Mouse (Mus musculus) embryonic facial prominence, embryonic 11.5 days (tissue): ENCODE measurements around the gene Stub1. TPM values are rescaled to one million over a fixed set of nuclear protein-coding genes. Genes with fewer than 3 reads are reported as not detected.

Experiments used
- ATAC-seq: fragments of 200-750 bp; cut with Nextera tagmentation; replicated peaks from 2 replicates; pipeline ENCODE4 v1.8.0; 2017; ENCODE audit warnings: low read depth; ENCODE audit not compliant: insufficient number of reproducible peaks, low FRiP score, low TSS enrichment
- DNase-seq: peaks from one replicate; pipeline ENCODE4 v3.0.0-alpha.2; 2015; ENCODE audit warnings: low spot score
- H3K27ac ChIP-seq: fragments of 300-500 bp; sonication (generic); replicated peaks from 2 replicates; pipeline ENCODE4 v1.5.1; 2014; ENCODE audit warnings: mild to moderate bottlenecking, low read depth, low read length, control low read depth
- H3K27me3 ChIP-seq: fragments of 300-500 bp; sonication (generic); 2 replicates; pipeline ENCODE4 v1.6.1; 2014; ENCODE audit warnings: mild to moderate bottlenecking, low read length, moderate library complexity, mixed read lengths; ENCODE audit not compliant: control insufficient read depth, insufficient read depth
- H3K36me3 ChIP-seq: fragments of 300-500 bp; sonication (generic); replicated peaks from 2 replicates; pipeline ENCODE4 v1.6.1; 2014; ENCODE audit warnings: low read depth, mild to moderate bottlenecking, low read length, moderate library complexity, mixed read lengths; ENCODE audit not compliant: control insufficient read depth, insufficient read depth
- H3K4me1 ChIP-seq: fragments of 300-500 bp; sonication (generic); 2 replicates; pipeline ENCODE4 v1.6.1; 2014; ENCODE audit warnings: low read length, mixed read lengths; ENCODE audit not compliant: control insufficient read depth, insufficient read depth
- H3K4me2 ChIP-seq: fragments of 300-500 bp; sonication (generic); 2 replicates; pipeline ENCODE4 v1.6.1; 2014; ENCODE audit warnings: low read depth, mild to moderate bottlenecking, control low read depth, low read length, moderate library complexity
- H3K4me3 ChIP-seq: fragments of 300-500 bp; sonication (generic); 2 replicates; pipeline ENCODE4 v1.5.1; 2014; ENCODE audit warnings: low read depth, low read length, control low read depth
- H3K9ac ChIP-seq: fragments of 300-500 bp; sonication (generic); replicated peaks from 2 replicates; pipeline ENCODE4 v1.6.1; 2014; ENCODE audit warnings: mild to moderate bottlenecking, control low read depth, low read length
- H3K9me3 ChIP-seq: fragments of 300-500 bp; sonication (generic); replicated peaks from 2 replicates; pipeline ENCODE4 v1.6.1; 2016; ENCODE audit warnings: mild to moderate bottlenecking, low read length, inconsistent platforms, mixed read lengths; ENCODE audit not compliant: control insufficient read depth
- WGBS: fragments of 180-500 bp; shearing (Covaris S2); extraction: QIAGEN DNeasy Blood & Tissue Kit; methylation state at CpG from one replicate; pipeline ENCODE4 v1.1.7; 2014; 5-methylcytosine and 5-hydroxymethylcytosine counted together
- polyA plus RNA-seq: library from polyadenylated mRNA; unstranded; fragments of >200 nt; fragmentation: Nextera tagmentation; extraction: Ambion mirVana; gene quantifications from 2 replicates; pipeline ENCODE4 v1.2.1, GENCODE M21; 2014

The Stub1 gene
- polyA plus RNA-seq, 1 experiment from 2014 or later: 323 TPM

DNA sequence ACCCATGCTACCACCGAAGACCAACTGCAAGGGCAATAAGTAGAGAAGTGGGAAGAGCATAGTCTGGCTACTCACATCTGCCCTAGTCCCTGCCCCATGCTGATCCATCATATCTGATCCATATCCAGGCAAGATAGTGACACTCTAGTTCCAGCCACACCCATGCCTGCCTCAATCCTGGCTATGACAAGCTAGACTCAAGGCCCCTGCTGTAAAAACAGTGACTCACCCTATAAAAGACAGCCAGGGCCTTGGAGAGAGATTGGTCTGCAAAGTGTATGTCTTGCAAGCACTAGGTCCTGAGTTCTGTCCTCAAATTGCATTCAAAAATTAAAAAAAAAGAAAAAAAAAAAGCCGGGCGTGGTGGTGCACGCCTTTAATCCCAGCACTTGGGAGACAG lies 26.7 kb downstream of the Stub1 start:
- no peaks in the 10 kb centered on the region for H3K36me3 ChIP-seq
- peaks cover 14% of the 10 kb centered on the region for H3K27me3 ChIP-seq
- no peaks in the 10 kb centered on the region; the same call in 1 of the 2 replicates for H3K4me1 ChIP-seq
- ATAC-seq: no peak
- no peak overlapping the region for H3K27ac ChIP-seq
- H3K4me2 ChIP-seq: no peak overlapping the region
- no peak overlapping the region for H3K9ac ChIP-seq
- no peak overlapping the region for H3K4me3 ChIP-seq
- no peaks in the 10 kb centered on the region for H3K9me3 ChIP-seq
- DNase-seq: no peak
- WGBS: 81% methylated on average over 4 of the region's 4 CpGs

DNA sequence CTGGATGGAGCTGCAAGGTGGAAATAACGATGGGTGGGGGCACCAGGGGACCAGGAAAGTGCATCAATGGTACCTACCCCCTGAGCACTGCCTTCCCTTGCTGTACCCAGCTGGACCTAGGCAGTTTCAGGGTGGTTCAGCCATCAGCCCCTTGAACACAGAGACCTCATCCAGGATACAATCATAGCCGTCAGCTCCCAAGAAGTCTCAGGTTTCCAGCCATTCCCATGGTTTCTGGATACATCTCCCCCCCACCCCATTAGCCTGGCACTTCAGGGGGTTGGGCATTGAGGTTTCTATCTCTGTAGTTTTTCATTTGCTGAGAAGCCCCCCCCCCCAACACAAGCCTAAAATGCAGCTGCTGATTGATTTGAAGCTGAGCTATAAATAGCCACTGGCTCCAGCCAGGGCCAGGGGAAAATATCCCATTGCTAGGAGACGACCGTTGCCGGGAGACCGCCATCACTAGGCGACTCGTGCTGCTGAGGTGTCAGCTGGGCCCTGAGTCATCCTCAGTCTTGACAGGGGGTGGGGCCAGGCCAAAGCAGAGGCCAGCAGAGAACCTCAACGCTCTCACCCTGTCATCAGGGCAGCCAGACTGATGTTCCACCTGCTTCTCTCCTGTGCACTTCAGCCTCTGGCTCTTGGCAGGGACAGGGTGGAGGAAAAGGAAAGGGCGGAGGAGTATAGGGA lies 30.2 kb downstream of the Stub1 start:
- H3K4me3 ChIP-seq: no peak overlapping the region
- no peaks in the 10 kb centered on the region for H3K4me1 ChIP-seq
- no peak overlapping the region for H3K9ac ChIP-seq
- H3K27me3 ChIP-seq: peaks cover under 1% of the 10 kb centered on the region
- peak; percentile 79 for ATAC-seq
- H3K36me3 ChIP-seq: no peaks in the 10 kb centered on the region
- peak overlapping the region; percentile 16; the same call in 1 of the 2 replicates for H3K4me2 ChIP-seq
- DNase-seq: peak; percentile 51
- H3K9me3 ChIP-seq: no peaks in the 10 kb centered on the region
- H3K27ac ChIP-seq: no peak overlapping the region; the same call in 1 of the 2 replicates
- 6% methylated on average over 10 of the region's 10 CpGs for whole genome bisulfite sequencing

- WGBS: 6% methylated on average over 6 of the region's 6 CpGs
- no peak overlapping the region for H3K27ac ChIP-seq
- H3K9me3 ChIP-seq: no peaks in the 10 kb centered on the region
- H3K4me1 ChIP-seq: no peaks in the 10 kb centered on the region; the same call in 1 of the 2 replicates
- H3K4me3 ChIP-seq: no peak overlapping the region
- no peak for ATAC-seq
- H3K9ac ChIP-seq: no peak overlapping the region
- no peak overlapping the region for H3K4me2 ChIP-seq
- peak; percentile 85 for DNase-seq
- H3K36me3 ChIP-seq: no peaks in the 10 kb centered on the region
- H3K27me3 ChIP-seq: no peaks in the 10 kb centered on the region
Measured at GRCm38 (mm10) chr17:25801029-25801428, 32.2 kb downstream of the Stub1 start.

- ATAC-seq: peak; percentile 61
- peak; percentile 95 for DNase-seq
- no peaks in the 10 kb centered on the region for H3K27me3 ChIP-seq
- no peaks in the 10 kb centered on the region for H3K9me3 ChIP-seq
- under 1% methylated on average over 35 of the region's 35 CpGs for WGBS
- peak within 1 kb of the TSS; percentile 68 for H3K27ac ChIP-seq
- peak within 1 kb of the TSS; percentile 97 for H3K4me2 ChIP-seq
- H3K4me1 ChIP-seq: peaks cover 7% of the 10 kb centered on the region
- peak within 1 kb of the TSS; percentile 80 for H3K4me3 ChIP-seq
- no peaks in the 10 kb centered on the region for H3K36me3 ChIP-seq
- H3K9ac ChIP-seq: peak within 1 kb of the TSS; percentile 81
Measured at GRCm38 (mm10) chr17:25796951-25797369, 36.2 kb downstream of the Stub1 start, which contains the start of gene Metrn. Gene Metrn, minus strand, starts transcription at chr17:25797136.

DNA sequence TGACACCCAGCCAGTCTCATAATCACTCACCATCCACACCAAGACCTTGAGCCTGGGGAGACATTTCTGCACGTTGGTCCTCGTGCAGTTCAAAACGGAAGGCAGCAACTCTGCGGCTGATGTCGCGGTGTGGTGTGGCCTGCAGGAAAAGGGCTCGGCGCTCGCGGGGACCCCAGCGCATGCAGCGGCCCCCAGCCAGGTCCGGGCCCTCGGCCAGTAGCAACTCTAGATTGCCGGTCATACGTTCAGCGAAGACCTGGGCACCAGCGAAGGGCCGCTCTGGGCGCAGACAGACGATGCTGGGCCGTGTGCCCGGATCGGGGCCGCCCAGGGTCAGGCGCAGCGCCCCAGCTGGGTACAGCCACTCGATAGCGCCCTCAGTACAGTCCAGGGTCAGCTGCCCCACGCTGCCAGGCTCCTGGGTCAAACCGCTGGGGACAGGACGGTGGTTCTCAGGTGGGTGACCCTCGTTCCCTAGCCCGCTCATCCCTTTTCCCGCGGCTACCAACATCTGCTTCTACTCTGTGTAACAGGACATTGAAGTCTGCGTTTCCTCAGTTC lies 36.9 kb downstream of the Stub1 start:
- no peak for DNase-seq
- Histone ChIP-seq H3K36me3 (no peaks in the 10 kb centered on the region), H3K9me3 (no peaks in the 10 kb centered on the region), H3K4me1 (peaks cover 7% of the 10 kb centered on the region), H3K4me2 (peak overlapping the region; percentile 97), H3K4me3 (peak overlapping the region; percentile 80), H3K27ac (peak overlapping the region; percentile 68), H3K27me3 (no peaks in the 10 kb centered on the region), H3K9ac (peak overlapping the region; percentile 81)
- no peak; the same call in 1 of the 2 replicates for ATAC-seq
- under 1% methylated on average over 36 of the region's 37 CpGs for WGBS

GRCm38 (mm10) chr17:25795609-25796092 lies 37.6 kb downstream of the Stub1 start, which contains the start of gene AC134908.4:
Gene AC134908.4, minus strand, starts transcription at chr17:25795659.
- H3K4me3 ChIP-seq: peak within 1 kb of the TSS; percentile 80
- peak; percentile 65 for DNase-seq
- no peaks in the 10 kb centered on the region for H3K36me3 ChIP-seq
- peaks cover 7% of the 10 kb centered on the region for H3K4me1 ChIP-seq
- H3K4me2 ChIP-seq: peak within 1 kb of the TSS; percentile 97
- 0 out of 2 replicates have a peak, but pooled peaks have one; percentile 24 for ATAC-seq
- 3% methylated on average over 6 of the region's 6 CpGs for WGBS
- no peaks in the 10 kb centered on the region for H3K27me3 ChIP-seq
- peak within 1 kb of the TSS; percentile 81 for H3K9ac ChIP-seq
- peak within 1 kb of the TSS; percentile 68 for H3K27ac ChIP-seq
- H3K9me3 ChIP-seq: no peaks in the 10 kb centered on the region

GRCm38 (mm10) chr17:25794998-25795397 lies 38.2 kb downstream of the Stub1 start:
- Histone ChIP-seq H3K27me3 (no peaks in the 10 kb centered on the region), H3K4me3 (peak overlapping the region; percentile 80), H3K9ac (peak overlapping the region; percentile 81), H3K4me1 (peaks cover 7% of the 10 kb centered on the region), H3K36me3 (no peaks in the 10 kb centered on the region), H3K4me2 (peak overlapping the region; percentile 97), H3K27ac (peak overlapping the region; percentile 30; the same call in 1 of the 2 replicates), H3K9me3 (no peaks in the 10 kb centered on the region)
- WGBS: 70% methylated on average over 17 of the region's 17 CpGs
- DNase-seq (no peak), ATAC-seq (no peak)

DNA sequence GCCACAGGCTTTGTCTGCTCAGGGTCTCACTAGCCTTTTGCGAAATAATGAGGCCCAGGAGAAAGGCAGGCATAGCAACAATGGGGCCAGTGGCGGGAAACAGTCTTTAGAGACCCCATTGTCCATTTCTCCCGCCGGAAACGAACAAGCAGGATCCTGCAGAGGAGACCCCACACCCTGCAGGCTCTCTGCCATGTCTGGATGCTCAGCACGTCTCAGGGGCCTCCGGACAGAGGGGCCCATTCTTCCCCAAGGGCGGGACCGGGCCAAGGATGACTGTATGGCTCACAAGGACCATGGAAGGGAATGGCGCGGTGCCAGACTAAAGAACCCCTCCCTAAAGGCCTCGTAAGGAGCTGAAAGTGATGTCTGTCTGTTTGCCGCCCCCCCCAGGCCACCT lies 39.0 kb downstream of the Stub1 start:
- Histone ChIP-seq H3K4me1 (peaks cover 7% of the 10 kb centered on the region), H3K9ac (peak overlapping the region; percentile 2; the same call in 1 of the 2 replicates), H3K4me2 (no peak overlapping the region), H3K27ac (no peak overlapping the region), H3K27me3 (no peaks in the 10 kb centered on the region), H3K4me3 (peak overlapping the region; percentile 80; the same call in 1 of the 2 replicates), H3K36me3 (no peaks in the 10 kb centered on the region), H3K9me3 (no peaks in the 10 kb centered on the region)
- 44% methylated on average over 13 of the region's 13 CpGs for WGBS
- peak; percentile 22 for DNase-seq
- ATAC-seq: no peak
